In genomic region chr16:64251155-64251554, GRCm38 (mm10) we compare ENCODE assay signal across 21 mouse cellular contexts.
"Had no signal": no experiment of that assay in that cellular context is flagged by ENCODE, and none has a peak within 500 bp of the region (broad histone marks: within the 10 kb centered on the region; RNA-seq: fewer than 3 reads in every experiment).

No protein-coding gene starts in this region.

- H3K27ac ChIP-seq: limb, embryonic 12.5 days; limb, embryonic 15.5 days; liver, embryonic 14.5 days; macrophage; neural tube, embryonic 12.5 days; neural tube, embryonic 15.5 days; stomach, embryonic 15.5 days had no signal

- H3K9ac ChIP-seq: limb, embryonic 12.5 days; limb, embryonic 15.5 days; liver, embryonic 14.5 days; liver, postnatal 0 days; lung, embryonic 14.5 days; neural tube, embryonic 12.5 days; neural tube, embryonic 15.5 days; stomach, embryonic 15.5 days had no signal

- DNase-seq: kidney, adult 18-20 months; kidney, adult 9 months; kidney, postnatal 14 days; kidney, postnatal 4 days; left cerebral cortex, postnatal 4 days; liver, postnatal 0 days; lung, embryonic 14.5 days; right cerebral cortex, adult 18-20 months; right cerebral cortex, postnatal 14 days; right cerebral cortex, postnatal 4 days; spleen, adult 18-20 months; thymus, postnatal 25 days had no signal

- H3K4me1 ChIP-seq: limb, embryonic 12.5 days; limb, embryonic 15.5 days; neural tube, embryonic 12.5 days; neural tube, embryonic 15.5 days; stomach, embryonic 15.5 days had no signal

- H3K27me3 ChIP-seq: limb, embryonic 12.5 days; limb, embryonic 15.5 days; neural tube, embryonic 12.5 days; neural tube, embryonic 15.5 days; stomach, embryonic 15.5 days had no signal

- H3K36me3 ChIP-seq: limb, embryonic 12.5 days; limb, embryonic 15.5 days; neural tube, embryonic 12.5 days; neural tube, embryonic 15.5 days; stomach, embryonic 15.5 days had no signal

- ATAC-seq: liver, postnatal 0 days; lung, postnatal 0 days had no signal

- H3K4me3 ChIP-seq: limb, embryonic 12.5 days; limb, embryonic 15.5 days; neural tube, embryonic 12.5 days; neural tube, embryonic 15.5 days; stomach, embryonic 15.5 days had no signal

- H3K9me3 ChIP-seq: limb, embryonic 12.5 days; limb, embryonic 15.5 days; neural tube, embryonic 12.5 days; neural tube, embryonic 15.5 days; stomach, embryonic 15.5 days had no signal

- H3K4me2 ChIP-seq: limb, embryonic 12.5 days; limb, embryonic 15.5 days; liver, embryonic 11.5 days; lung, embryonic 14.5 days; neural tube, embryonic 12.5 days; neural tube, embryonic 15.5 days; stomach, embryonic 15.5 days had no signal
